Mouse (Mus musculus): ENCODE data around the gene Aga. TPM values are rescaled to one million over a fixed set of nuclear protein-coding genes. Genes with fewer than 3 reads are reported as not detected.
"Not testable (repeated sequence)": the region's sequence is repeated elsewhere in the genome, so short reads cannot be mapped to it uniquely, and the experiment has no call there.

Gene Aga
- 1 to 10 TPM; 7.0 to 7.2 TPM for total RNA-seq (2021)
- long read RNA-seq, experiment 1, transcript Aga-201 (9 exons, 1,181 nt), result major isoform, 8 of 9 reads
- long read RNA-seq, experiment 1, partial matches to known transcripts, result 1 of 9 reads
- long read RNA-seq, experiment 1, other reads (novel, unspliced or antisense), result 0 of 9 reads
- long read RNA-seq, experiment 2, transcript Aga-201 (9 exons, 1,181 nt), result major isoform, 11 of 13 reads
- long read RNA-seq, experiment 2, partial matches to known transcripts, result 0 of 13 reads
- long read RNA-seq, experiment 2, other reads (novel, unspliced or antisense), result 2 of 13 reads

DNA sequence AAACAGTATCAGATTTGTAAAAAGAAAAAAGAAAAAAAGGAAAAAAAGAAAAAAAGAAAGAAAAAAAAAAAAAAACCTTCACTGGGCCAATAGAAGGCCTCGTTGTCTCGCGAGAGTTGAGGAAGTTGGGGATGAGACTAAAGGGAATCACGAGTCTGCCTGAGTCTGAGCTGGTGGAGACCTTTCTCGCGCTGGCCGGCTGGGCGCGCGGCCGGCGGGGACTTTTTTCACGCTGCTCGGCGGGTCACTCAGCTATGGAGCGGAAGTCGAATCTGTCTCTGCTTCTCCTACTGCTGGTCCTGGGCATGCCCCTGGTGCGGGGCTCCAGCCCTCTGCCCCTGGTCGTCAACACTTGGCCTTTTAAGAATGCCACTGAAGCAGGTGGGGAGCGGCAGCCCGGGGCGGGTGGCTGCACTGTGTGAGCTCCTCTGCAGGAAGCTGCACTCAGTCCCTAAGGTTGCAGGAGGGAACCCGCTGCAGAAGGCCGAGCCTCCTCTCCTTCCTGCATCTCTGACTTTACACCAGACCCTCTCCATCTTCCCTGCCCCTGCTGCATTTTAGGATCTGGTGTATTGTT is at the start of gene Aga:
TSS of gene Aga (plus strand) at position 177 of the 577 bp plus-strand sequence.
- DNase-seq (ENCODE audit: low spot score in 2 of 2), result peak; percentile 85 to 87

DNA sequence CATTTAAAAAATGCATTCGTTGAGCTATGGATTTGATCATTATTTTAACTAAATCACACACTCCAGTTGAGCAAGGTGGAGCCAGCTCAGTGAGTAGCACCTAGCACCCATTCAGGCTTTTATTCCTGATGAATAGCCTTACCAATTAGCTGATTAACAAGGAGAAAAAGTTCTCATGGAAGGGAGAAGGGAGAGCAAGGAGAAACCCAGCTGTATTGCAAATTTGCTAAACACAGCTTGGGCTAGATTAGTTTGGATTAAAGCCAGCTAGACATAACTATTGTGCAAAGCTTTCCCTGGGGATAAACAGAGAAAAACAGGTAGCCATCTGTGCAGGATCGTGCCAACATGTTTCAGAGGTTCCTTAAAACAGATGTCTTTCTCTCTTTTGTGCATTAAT is 22.5 kb upstream of the Aga start:
- no peak for DNase-seq (ENCODE audit: low spot score in 2 of 2)

DNA sequence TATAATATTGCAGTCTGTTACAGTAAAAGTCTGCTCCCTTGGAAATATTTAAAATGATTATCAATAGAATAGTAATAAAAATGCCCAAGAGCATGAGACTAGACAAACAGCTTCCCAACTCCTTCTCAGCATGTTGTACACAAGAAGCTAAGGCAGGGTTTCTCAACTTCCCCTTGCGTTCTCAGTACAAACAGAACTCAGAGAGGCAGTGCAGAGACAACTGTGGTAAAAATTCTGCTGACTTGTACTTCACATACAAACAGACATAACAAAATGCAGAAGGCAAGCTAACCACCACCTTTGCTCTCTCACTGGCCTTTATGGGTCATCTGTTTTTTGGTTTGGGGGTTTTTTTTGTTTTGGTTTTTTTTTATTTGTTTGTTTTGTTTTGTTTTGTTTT is 15.3 kb upstream of the Aga start:
- DNase-seq (ENCODE audit: low spot score in 2 of 2), result no peak

DNA sequence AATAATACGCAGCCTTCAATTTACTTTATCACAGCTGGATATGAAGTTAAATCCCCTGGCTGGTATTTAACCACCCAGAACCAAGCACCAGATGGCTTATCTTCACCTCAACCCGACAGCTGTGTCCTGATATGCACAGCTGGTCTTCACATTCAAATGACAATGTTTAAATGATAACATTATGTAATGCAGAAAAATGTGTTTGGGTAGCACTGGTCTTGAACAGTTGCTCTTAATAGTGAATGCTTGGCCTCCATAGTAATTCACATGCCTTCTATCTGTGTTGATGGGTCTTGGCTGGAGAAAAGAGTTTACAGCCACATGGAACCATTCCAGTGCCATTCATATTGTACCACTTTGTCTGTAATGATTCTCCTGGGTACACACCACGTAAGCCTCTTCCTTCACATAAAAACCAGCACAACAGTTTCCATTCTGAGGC is 14.6 kb upstream of the Aga start:
- no peak for DNase-seq (ENCODE audit: low spot score in 2 of 2)

DNA sequence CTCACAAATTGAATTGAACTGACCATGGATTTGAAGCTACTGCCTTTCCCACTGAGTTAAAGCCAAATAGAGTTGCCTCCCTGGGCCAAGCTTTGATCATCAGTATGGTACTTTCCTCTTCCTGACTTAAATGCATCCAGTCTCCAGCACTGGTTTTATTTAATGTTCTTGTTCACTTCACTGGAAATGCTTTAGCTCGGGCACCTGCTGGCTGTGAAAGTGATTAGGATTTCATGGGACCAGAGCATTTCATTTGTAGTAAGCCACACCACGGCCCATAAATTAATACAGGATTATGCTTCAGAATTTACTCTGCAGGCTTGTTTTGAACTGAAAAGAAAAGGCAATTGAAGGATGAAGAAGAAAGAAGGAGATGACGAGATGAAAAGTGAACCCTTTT is 26.5 kb downstream of the Aga start:
- DNase-seq (ENCODE audit: low spot score in 2 of 2), result not testable (repeated sequence)

DNA sequence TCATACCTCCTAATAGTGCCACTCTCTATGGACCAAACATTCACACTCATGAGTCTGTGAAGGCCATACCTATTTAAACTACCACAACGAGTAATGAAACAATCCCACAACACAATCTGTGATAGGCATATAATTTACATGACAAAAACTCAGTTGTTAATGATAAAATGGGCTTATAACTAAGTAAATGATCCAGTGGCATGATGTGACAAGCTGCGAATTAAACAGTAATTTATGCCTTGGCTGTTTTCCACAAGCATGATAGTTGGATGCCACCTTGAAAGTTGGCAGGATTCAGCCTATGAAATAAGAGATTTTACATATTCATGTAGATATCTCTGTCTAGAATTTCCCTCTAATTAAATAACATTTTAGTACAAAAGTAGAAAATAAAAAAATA is 28.1 kb downstream of the Aga start:
- DNase-seq (ENCODE audit: low spot score in 2 of 2), result no peak

DNA sequence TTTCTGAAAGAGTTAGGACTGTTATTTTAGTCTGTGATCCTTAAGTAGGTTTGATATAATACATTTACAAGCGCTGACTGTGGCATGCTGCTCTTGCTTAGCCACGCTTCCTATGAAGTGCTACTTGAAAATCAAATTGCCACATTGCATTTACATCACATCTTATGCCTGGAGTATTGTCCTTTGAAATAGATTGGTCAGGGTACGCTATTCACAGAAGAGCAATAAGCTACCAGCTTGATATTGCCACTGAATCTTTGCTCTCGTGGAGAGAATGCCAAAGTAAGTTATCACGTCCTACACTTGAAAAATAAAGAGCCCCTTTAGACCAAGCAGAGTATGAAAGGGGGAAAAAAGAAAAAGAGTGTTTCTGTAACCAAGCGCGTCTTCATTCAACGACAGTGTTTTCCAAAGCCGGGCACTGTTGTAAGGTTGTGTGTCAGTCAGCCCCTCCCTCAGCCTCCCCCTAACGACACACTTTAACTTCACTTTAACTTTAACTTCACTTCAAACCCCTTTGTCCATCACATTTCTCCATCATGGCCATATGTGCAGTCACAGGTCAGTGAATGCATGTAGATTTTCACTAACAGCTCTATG is 51.0 kb downstream of the Aga start:
- no peak for DNase-seq (ENCODE audit: low spot score in 2 of 2)

DNA sequence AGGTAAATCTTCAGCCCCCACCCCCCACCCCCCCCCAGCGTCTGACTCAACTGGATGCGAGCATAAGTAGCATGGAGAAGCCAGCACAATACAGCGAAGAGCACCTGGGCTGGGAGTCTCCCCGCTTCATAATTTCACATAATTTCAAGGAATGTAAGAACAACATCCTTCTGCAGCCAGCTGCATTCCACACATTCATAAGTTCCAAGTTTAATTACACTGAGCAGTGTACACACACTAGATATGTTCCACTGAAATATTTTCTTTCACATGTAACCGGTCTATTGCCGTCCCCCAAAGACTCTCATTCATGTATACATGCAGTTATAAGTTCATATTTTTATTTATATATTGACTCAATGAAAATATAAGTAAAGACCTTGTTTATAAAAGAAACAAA is 54.7 kb downstream of the Aga start:
- DNase-seq (ENCODE audit: low spot score in 2 of 2), result no peak

Other genes starting within 250 kb of the Aga start
- not detected for gene Neil3, start 127.3 kb downstream of the Aga start, total RNA-seq (2021)

Data from left cerebral cortex, adult 18-20 months (tissue).